Mouse (Mus musculus) granulocyte monocyte progenitor cell, adult 5-6 weeks (primary cell): Measurements from ENCODE around the gene Myo18a. TPM values are rescaled to one million over a fixed set of nuclear protein-coding genes. Genes with fewer than 3 reads are reported as not detected.

Experiments
- ATAC-seq: replicated peaks from 2 replicates; pipeline ENCODE4 v1.8.0; 2016; ENCODE audit warnings: mild to moderate bottlenecking, moderate TSS enrichment, inconsistent platforms; ENCODE audit not compliant: poor library complexity, severe bottlenecking
- total RNA-seq, 2 experiments: library from RNA; stranded (forward) in 1 of 2; stranded (reverse) in 1 of 2; fragments of 200-712, 200-1000 nt in 1 of 2; fragments of >200 nt in 1 of 2; fragmentation: Nextera tagmentation in 1 of 2; gene quantifications; 2 replicates each; pipeline ENCODE4 v1.2.3; 2014 to 2017

Myo18a gene
- total RNA-seq, 2 experiments from 2014 or later = 49.3 to 66.5 TPM

- no peak for ATAC-seq
Measured at GRCm38 (mm10) chr11:77892883-77893282, 129.8 kb downstream of the Myo18a start.

- ATAC-seq = no peak
Measured at GRCm38 (mm10) chr11:77893283-77893682, 130.2 kb downstream of the Myo18a start.

- peak; percentile 81 for ATAC-seq
Measured at GRCm38 (mm10) chr11:77893787-77894718, 131.0 kb downstream of the Myo18a start, which contains the start of gene Pipox. Gene Pipox, minus strand, starts transcription at chr11:77894096.

GRCm38 (mm10) chr11:77894967-77895366 is 131.9 kb downstream of the Myo18a start:
- ATAC-seq = no peak

GRCm38 (mm10) chr11:77896011-77896410 is 133.0 kb downstream of the Myo18a start:
- ATAC-seq = no peak

GRCm38 (mm10) chr11:77896480-77896819 is 133.4 kb downstream of the Myo18a start:
- no peak for ATAC-seq

GRCm38 (mm10) chr11:77896820-77897805 is 134.1 kb downstream of the Myo18a start:
- no peak for ATAC-seq

- no peak for ATAC-seq
Measured at GRCm38 (mm10) chr11:77900187-77900586, 137.1 kb downstream of the Myo18a start.

GRCm38 (mm10) chr11:77900696-77901095 is 137.7 kb downstream of the Myo18a start:
- ATAC-seq = no peak

- ATAC-seq = no peak
Measured at GRCm38 (mm10) chr11:77901366-77901765, 138.3 kb downstream of the Myo18a start.

- no peak for ATAC-seq
Measured at GRCm38 (mm10) chr11:77901775-77902355, 138.8 kb downstream of the Myo18a start.

GRCm38 (mm10) chr11:77903761-77904160 is 140.7 kb downstream of the Myo18a start:
- ATAC-seq = no peak

GRCm38 (mm10) chr11:77904707-77905106 is 141.7 kb downstream of the Myo18a start:
- no peak for ATAC-seq

- ATAC-seq = no peak
Measured at GRCm38 (mm10) chr11:77906097-77906687, 143.1 kb downstream of the Myo18a start.

GRCm38 (mm10) chr11:77906747-77907174 is 143.7 kb downstream of the Myo18a start:
- ATAC-seq = no peak

- no peak for ATAC-seq
Measured at GRCm38 (mm10) chr11:77908468-77908867, 145.4 kb downstream of the Myo18a start.

GRCm38 (mm10) chr11:77909376-77909775 is 146.3 kb downstream of the Myo18a start:
- ATAC-seq = no peak

- no peak for ATAC-seq
Measured at GRCm38 (mm10) chr11:77909776-77910175, 146.7 kb downstream of the Myo18a start.

- no peak for ATAC-seq
Measured at GRCm38 (mm10) chr11:77913505-77913904, 150.5 kb downstream of the Myo18a start.
